Mouse (Mus musculus) heart, postnatal 14 days (tissue): Measurements from ENCODE around the gene Megf11. TPM values are rescaled to one million over a fixed set of nuclear protein-coding genes. Genes with fewer than 3 reads are reported as not detected.
A peak's percentile ranks its signal among the peaks of the same experiment; 100 is the strongest.
"Not testable (repeated sequence)": the region's sequence is repeated elsewhere in the genome, so short reads cannot be mapped to it uniquely, and the experiment has no call there.

ENCODE experiments used
- DNase-seq, 2 experiments: peaks; one replicate each; pipeline ENCODE4 v3.0.0; 2021 to 2022
- intact Hi-C: fragments of 180-260 bp; cut with DNase I; formaldehyde crosslinking; loops from one replicate; pipeline ENCODE4 v1.15.1; 2025
- total RNA-seq, 2 experiments: library from RNA; stranded (reverse); gene quantifications; 2 replicates each; pipeline ENCODE4 v1.2.3; 2021

Gene Megf11
- total RNA-seq, 2 experiments from 2014 or later, result 3.6 to 4.2 TPM

DNA sequence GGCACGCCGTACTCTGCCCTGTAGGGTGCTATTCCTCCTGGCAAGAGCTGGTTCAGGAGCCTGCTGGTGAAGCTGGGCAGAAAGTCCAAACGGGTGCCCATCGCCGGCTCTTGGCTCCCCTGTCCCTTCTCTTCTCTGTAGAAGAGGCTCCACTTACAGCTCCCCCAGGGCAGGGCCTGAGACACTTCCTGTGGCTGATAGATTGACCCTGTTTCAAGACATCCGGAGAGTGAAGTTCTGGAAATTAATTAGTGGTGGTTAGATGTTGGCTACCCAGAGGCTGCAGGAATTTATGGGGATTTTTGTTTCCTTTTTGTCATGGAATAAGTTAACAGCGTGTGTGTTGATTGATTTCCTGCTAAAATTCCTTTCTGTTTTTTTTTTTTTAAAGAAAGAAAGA is 72.2 kb downstream of the Megf11 start:
- DNase-seq, result no peak
- intact Hi-C loops, result no loop called here

DNA sequence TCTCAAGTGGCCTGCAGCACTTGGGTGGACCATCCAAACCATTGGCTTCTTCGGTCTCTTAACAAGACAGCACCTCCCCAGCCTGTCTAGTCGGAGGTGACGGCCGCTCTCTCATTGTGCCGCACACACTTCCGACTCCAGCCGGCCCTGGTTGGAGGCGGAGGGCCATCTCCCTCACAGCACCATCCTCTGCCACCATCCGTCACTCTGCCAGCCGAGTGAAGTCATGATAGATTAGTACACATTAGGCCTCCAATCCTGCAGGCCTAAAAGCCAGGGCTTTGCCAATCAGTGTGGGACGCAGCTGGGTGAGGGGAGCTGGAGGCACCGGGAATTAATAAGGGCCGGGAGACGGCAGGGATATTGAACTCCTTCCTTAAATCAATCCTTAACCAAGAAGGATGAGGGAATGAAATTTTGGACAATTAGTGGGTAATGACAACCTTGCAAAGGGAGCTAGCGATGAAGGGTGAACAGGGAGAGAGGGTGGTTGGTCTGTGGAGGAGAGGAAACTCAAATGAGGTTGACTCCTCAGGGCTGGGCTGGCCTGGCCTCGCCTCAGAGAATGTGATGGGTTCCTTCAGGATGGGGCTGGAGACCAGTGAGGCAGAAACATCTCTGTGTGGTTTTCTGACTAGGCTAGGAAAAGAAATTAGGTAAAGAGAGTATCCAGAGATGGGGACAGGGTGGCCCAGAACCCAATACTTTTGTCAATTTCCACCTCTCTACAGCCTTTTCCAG is 76.3 kb downstream of the Megf11 start:
- intact Hi-C loops, result no loop called here
- no peak for DNase-seq

DNA sequence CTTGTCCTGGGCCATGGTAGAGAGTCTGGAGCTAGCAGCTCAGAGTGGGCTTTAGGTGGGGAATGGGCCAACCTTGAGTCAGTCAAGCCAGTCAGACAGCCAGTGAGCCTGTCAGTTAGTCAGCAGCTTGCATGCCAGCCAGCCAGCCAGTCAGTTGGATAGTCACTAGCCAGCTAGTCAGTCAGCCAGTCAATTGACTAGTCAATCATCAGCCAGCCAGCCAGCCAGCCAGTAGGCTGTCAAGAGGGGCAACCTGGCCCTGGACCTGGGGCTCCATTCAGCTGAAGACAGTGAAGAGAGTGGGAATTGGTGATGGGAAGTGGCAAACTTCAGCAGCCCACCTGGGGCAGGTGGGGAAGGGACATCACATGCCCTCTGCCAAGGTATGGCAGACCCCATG is 77.4 kb downstream of the Megf11 start:
- no peak for DNase-seq
- intact Hi-C loops, result no loop called here

DNA sequence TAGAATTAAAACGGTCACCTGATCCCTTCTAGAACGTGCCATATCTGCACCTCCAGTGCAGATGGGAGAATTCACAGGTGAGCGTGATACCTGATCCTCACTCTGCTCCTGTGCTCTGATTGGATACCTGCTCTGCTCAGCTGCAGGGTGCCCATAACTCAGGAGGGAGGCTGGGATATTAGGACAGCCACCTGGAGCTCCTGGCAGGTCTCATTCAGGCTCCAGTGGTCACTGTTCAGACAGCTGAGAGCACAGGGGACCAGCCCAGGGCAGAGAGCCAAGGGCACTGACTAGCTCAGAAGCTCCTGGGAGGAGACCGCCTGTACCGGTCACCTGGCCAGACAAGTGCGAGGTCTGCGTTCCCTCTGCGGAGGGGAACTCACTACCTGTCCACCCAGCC is 80.7 kb downstream of the Megf11 start:
- DNase-seq, result no peak
- intact Hi-C loops, result no loop called here

DNA sequence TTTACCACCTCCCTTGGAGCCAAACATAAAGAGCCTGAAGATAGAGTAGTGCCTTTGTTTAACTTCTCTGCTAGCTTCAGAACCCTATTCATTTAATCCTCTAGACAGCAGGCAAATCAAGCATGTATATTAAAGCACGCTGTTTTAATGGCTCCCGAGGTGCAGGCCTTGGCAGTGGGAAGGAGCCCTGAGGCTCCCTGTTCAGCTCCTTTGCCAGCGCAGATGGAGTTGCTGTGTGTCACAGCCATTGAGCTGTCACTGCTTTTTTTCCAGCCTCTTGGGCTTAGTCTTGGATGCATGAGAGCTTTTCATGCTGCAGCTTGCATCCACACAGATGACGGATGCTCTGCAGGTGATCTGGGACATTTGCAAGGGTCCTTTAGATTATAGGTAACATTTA is 81.1 kb downstream of the Megf11 start:
- intact Hi-C loops, result no loop called here
- DNase-seq, result no peak

DNA sequence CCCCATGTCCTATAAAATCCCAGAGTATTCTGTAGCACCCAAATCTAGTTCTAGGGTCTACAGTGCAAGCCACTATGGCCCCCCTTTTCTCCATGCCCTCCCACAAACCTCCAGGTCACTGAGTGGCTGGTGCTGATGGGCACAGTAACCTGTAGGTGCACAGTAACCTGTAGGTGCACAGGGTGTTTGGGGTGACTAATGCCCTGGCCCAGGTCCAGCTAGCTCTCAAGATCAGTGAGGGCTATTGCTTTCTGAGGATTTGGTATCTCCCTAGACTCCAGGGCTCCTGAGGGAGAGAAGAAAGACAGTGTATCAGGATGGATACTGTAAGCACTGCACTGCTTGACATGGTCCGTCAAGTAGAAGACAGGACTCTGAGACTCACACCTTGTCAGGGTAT is 85.4 kb downstream of the Megf11 start:
- intact Hi-C loops, result no loop called here

DNA sequence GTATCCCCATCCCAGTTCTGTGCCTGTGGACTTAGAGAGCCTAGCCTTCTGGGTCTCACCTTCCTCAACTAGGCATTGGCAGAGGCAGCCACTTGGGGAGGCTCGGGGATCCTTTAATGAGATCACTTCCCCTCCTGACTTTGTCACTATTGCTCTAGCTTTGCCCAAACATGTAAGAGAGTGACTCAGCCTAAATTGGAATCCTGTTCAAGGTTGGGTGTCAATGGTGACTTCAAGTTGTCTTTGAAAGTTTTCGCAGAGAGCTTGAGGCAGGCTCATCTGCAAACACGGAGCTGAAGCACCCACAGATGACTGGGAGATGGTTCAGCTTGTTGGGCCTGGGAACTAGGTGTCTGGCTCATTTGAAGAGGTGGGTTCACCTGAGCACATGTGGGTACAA is 85.9 kb downstream of the Megf11 start:
- no peak for DNase-seq
- intact Hi-C loops, result no loop called here

More for the DNA sequence above, 85.4 kb downstream of the Megf11 start:
- DNase-seq, result no peak

DNA sequence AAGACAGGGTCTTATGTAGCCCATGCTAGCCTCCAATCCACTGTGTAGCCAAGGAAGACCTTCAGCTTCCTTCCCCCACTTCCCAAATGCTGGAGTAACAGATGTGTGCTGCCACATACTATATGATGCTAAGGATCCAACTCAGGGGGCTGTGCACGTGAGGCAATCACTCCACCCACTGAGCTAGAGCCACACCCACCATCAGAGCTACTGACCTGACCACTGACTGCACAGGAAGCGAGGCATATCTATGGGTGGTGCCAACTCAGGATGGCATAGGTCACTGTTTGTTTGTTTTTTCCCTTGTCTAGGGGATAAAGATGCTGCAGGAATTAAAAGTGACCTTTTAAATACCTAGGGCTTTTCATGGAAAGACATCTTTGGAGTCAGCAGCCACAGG is 86.7 kb downstream of the Megf11 start:
- intact Hi-C loops, result no loop called here
- no peak for DNase-seq

DNA sequence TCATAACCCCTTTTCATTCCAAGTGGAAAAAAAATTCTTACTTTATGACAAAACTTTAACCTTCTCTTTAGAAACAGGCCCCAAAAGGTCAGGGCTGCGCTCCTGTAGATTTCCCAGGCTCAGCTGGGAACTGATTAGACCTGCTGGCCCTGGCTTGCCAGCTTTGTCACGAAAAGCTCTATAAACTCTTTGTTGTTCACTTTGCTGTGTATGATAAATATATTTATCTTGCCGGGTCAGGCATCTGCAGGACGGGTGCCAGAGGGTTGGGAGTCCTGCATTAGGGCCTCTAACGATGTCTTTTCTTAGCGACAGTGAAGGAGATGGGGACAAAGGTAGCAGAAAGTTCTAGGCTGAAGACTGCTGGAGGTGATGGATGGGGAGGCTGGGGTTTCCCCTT is 87.3 kb downstream of the Megf11 start:
- intact Hi-C loops, result no loop called here

DNA sequence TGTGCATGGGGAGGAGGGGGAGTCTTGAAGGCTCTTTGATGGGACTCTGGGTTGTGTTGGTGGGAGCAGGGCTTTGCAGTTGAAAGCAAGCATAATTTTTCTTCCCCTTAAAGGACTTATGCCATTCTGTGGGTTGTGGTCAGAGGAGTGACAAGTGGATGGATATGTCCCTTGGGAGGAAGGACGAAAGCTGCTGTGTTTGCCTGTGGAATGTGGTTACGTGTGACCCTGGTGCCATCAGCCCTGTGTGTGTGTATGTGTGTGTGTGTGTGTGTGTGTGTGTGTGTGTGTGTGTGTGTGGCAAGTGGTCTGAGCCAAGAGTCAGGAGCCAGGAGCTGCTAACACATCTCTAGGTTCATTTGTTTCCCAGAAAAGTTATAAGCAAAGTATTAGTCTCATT is 87.7 kb downstream of the Megf11 start:
- DNase-seq, result no peak
- intact Hi-C loops, result no loop called here

More for the DNA sequence above, 87.3 kb downstream of the Megf11 start:
- no peak for DNase-seq

DNA sequence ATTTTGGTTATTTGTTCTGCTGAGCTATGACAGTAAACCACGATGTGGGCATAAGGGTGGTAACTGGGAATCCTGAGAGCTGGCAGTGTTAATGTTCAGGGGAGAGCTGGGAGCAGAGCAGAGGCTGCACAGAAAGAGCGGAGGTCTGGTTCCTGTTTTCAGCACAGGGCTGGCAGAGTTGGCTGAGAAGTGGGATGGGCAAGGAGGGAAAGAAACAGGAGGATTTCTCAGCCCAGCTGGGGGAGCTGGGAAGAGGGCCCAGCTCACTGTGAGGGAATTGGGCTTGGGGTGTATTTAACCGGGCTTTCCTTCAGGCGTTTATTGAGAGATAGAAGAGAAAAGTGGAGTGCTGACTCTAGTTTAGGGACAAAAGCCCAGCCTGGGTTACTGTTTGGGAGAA is 88.3 kb downstream of the Megf11 start:
- intact Hi-C loops, result no loop called here
- DNase-seq, result no peak

DNA sequence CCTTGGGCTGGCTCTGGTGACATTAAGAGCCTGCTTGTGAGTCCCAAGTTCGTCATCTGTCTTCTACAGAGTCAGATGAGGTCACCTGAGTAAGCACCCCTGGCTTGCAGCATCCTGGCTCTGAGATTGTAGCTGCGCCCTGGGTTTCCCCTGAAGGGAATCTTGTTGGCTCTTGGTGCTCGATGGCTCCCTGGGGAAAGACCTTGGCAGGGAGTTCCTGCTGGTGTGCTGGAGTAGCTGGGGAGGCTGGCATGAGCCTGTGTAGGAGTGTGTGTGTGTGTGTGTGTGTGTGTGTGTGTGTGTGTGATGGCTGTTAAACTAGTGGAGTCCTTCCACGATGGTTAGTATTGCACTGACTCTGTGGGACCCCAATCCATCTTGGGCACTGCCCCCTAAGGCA is 88.7 kb downstream of the Megf11 start:
- DNase-seq, result peak in 1 of 2 experiments; percentile 23
- intact Hi-C loops, result no loop called here

DNA sequence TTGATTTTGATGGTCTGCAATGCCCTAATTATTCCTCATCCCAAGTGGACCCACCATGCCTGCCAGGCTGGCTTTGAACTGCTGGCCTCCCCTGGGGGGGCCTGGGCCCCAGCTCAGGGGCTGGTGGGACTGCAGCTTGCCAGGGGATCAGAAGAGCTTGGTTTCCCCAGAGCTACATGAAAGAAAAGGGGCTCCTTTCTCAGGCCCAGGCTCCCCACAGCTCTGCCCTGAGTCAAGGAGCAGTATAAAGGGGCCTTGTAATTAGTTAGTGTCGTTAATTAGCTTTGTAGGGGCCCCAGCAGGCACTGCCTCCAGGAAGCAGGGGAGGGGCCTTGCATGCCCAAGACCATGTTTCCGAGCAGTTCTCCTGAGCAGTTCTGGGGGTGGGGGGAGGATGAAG is 90.5 kb downstream of the Megf11 start:
- intact Hi-C loops, result no loop called here
- no peak for DNase-seq

DNA sequence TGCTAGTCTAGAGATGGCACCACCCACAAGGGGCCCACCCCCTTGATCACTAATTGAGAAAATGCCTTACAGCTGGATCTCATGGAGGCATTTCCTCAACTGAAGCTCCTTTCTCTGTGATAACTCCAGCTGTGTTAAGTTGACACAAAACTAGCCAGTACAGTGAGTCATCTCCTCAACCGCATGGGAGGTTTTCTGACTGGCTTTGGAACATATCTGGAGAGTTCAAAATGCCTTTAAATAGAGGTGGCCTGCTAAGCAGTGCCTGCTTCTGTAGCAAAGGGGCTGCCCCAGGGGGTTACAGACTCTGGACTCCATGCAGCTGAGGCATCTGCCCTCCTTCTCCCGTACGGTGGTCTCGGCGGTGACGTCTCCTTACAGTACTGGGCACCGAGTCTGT is 92.0 kb downstream of the Megf11 start:
- intact Hi-C loops, DNase-seq: not testable (repeated sequence)

DNA sequence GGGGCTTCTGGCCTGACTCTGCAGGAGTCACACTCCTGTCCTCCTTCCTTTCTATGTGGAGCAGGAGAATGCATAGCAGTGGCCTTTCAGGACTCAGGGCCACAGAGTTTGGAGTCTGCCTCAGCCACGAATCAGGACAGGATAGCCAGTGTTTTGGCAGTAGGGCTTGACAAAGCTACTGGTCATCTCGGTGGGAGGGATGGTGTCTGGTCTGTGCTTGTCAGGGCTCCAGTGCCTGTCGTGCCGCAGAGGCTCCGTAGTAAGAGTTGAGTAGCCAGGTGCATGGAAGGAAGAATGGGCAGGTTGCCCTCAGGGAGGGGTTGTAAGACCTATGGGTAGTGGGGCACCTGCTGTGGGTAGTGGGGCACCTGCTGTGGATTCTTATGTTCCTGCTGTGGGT is 96.7 kb downstream of the Megf11 start:
- DNase-seq, result no peak
- intact Hi-C loops, result no loop called here

DNA sequence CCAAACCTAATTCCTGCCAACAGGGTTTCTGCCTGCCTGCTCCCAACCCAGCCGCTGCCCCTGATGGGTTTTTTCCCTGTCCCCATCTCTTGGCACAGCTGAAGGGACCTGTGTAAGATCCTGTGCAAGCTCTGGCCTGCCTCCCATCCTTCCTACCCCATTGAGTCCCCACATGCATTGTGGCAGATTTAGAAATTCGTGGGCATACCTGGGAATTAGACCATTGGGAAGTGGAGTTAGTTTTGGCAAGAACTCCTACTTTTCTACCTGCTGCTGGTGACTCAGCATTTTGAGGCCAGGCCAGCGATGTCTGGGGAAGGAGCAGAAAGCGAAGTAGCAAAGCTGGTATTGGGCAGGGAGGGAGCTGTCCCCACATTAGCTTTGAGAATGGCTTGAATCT is 102.0 kb downstream of the Megf11 start:
- no peak for DNase-seq
- intact Hi-C loops, result no loop called here

DNA sequence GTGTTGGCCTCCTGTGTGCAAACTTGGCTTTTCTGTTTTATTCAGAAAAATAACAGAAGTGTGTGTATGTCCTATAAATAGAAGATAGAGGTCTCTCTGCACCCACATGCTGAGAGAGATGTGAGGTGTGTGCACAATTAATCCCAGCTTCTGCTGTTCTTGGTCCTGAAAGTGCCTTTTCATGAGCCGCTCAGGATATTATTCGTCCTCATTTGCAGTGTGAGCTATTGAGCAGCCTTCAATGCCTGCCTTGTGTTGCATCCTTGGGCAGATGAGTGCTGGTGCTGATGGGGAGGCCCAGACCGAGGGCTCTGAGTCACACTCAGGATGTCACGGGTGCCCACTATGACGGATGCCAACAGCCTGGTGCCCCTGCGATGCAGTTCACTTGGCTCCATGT is 109.2 kb downstream of the Megf11 start:
- DNase-seq, result no peak
- intact Hi-C loops, result no loop called here

DNA sequence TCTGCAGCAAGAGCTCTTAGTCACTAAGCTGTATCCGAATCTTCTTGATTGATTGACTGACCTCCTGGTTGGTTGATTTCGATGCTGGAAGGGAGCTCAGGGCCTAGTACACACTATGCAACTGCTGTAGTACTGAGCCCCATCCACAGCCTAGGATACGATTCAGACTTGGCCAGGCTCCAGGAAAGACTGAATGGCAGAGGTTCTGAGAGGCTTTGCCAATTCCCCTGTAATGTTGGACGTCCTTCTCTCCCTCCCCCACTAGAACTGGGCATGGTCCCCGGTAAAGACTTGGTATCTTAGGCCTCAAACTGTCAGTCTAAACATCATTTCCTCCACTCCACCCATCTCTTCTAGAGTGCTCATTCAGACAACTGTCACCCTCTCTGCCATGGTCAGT is 113.5 kb downstream of the Megf11 start:
- peak; percentile 26 to 50 for DNase-seq
- intact Hi-C loops, result no loop called here

DNA sequence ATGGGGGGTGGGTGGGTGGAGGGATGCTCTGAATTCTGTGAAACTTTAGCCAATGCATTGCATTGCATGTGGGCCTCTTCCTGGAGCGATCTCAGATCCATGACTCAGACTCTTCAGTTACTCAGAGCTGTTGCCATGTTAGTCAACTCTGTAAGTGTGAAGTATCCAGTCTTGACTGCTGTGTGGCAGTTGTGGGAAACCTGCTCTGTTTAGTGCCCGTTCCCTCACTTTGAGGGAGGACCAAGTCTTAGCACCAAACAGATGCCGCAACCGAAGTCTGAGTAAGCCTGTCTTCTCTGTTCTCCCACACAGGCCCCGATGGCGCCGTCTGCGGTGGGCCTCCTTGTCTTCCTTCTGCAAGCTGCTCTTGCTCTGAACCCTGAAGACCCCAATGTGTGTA is 115.8 kb downstream of the Megf11 start:
- no peak for DNase-seq
- intact Hi-C loops, result no loop called here

DNA sequence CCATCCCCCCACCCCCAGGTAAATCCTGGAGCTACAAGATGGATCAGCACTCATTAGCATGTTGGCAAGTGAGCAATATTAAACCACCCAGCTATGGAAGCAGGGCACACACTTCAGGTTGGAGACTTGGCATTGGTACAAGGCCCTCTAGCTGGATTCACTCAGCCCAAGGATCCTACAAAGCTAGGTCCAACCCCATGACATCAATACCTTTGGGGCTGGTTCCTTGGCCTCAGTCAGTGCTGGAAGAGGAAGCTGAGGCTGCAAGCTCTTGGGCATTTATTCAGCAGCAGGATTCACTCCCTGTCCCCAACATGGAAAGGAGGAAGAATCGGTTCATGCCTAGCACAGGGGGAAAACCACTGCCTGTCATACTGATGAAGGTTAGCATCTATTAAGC is 118.6 kb downstream of the Megf11 start:
- no peak for DNase-seq
- intact Hi-C loops, result no loop called here

DNA sequence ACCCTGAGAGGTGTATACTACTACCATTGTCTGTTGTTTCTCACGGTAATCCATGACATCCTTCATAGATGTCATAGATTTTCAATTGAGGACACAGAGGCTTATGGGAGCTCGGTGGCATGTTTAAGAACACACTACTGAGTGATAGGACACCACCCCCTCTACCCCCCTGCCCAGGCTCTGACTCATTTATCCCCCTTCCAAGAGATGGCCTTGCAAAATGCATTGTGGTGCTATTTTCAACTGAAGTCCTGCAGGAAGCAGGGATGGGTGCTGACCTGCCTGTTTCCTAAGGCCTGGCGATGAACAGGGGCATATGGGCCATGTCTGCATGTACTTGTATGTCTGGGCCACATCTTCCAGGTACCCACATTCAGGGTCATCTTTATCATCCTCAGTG is 119.0 kb downstream of the Megf11 start:
- DNase-seq, result no peak
- intact Hi-C loops, result no loop called here

DNA sequence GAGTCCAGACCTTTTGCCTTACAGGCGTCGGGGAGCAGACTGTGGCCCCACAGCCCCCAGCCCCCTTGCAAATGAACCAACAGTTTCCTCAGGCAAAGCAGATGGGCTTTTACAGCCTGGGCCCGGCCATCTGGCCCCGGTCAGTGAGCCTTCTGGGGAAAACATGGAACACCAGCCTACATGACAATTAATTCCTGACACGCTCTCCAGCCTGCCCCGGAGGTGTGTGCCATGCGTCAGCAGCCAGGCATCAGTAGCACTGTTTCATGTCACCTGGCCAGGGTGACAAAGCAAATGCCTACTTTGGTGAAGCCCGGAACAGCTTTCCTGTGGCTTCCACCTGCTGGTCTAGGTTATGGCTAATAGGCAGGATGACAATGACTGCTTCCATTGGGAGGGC is 119.5 kb downstream of the Megf11 start:
- intact Hi-C loops, result no loop called here
- DNase-seq, result no peak
